Mouse (Mus musculus): ENCODE data around the gene Myrf.

DNA sequence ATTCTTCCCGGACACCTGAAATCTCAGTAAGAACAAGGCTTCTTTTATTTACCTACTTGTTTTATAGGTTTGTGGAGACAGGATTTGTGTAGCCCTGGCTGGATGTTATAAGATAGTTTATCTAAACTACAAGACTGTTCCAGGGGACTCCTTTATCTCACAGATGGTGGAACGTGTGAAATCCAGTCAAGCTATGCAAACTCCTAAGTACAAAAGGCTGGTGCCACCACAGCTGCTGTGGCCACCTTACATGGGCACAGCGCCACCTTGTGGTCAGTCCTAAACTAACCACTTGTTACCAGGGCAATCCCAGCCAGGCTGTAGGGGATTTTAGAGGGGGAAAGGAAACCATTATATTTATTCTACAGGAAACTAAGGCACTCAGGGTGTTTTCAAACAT, 41.8 kb downstream of the Myrf start:
- TF ChIP-seq CTCF (IDR thresholded peaks at IDR 0.05; ENCODE audit: low read depth) = peak; percentile 96
- peak; percentile 62; the same call in 1 of the 2 replicates for TF ChIP-seq EP300 (IDR thresholded peaks at IDR 0.05; ENCODE audit: low read depth)
